Mouse (Mus musculus): ENCODE measurements around the gene Gja4. TPM values are rescaled to one million over a fixed set of nuclear protein-coding genes. Genes with fewer than 3 reads are reported as not detected.

Gja4 gene
- polyA plus RNA-seq, 1 experiment from 2014 or later: 27.6 TPM

- DNase-seq (ENCODE audit: low spot score) (no peak), ATAC-seq (replicated peaks; ENCODE audit: low FRiP score, low read depth) (no peak)
- H3K9ac ChIP-seq (ENCODE audit: low read depth, low read length): no peak overlapping the region
- no peaks in the 10 kb centered on the region for H3K36me3 ChIP-seq (ENCODE audit: insufficient read depth, low read length)
- H3K4me1 ChIP-seq (replicated peaks; ENCODE audit: insufficient read depth, low read length): no peaks in the 10 kb centered on the region
- H3K9me3 ChIP-seq (replicated peaks; ENCODE audit: low read length): no peaks in the 10 kb centered on the region
- no peak overlapping the region for H3K27ac ChIP-seq
- 55% methylated on average over 1 of the region's 1 CpGs for WGBS
- no peaks in the 10 kb centered on the region for H3K27me3 ChIP-seq (ENCODE audit: insufficient read depth, low read length)
- no peak overlapping the region for H3K4me2 ChIP-seq (ENCODE audit: low read length)
- TF ChIP-seq CTCF (IDR thresholded peaks at IDR 0.05; ENCODE audit: low read depth): no peak
- no peak overlapping the region for H3K4me3 ChIP-seq (replicated peaks; ENCODE audit: low read depth, low read length)
Observed at GRCm38 (mm10) chr4:127352594-127352993, 38.8 kb upstream of the Gja4 start.

- DNase-seq (ENCODE audit: low spot score): no peak
- Histone ChIP-seq H3K4me1 (replicated peaks; ENCODE audit: insufficient read depth, low read length) (no peaks in the 10 kb centered on the region), H3K9ac (ENCODE audit: low read depth, low read length) (no peak overlapping the region), H3K4me2 (ENCODE audit: low read length) (no peak overlapping the region), H3K27me3 (ENCODE audit: insufficient read depth, low read length) (no peaks in the 10 kb centered on the region), H3K4me3 (replicated peaks; ENCODE audit: low read depth, low read length) (no peak overlapping the region), H3K36me3 (ENCODE audit: insufficient read depth, low read length) (no peaks in the 10 kb centered on the region), H3K9me3 (replicated peaks; ENCODE audit: low read length) (no peaks in the 10 kb centered on the region), H3K27ac (no peak overlapping the region)
- TF ChIP-seq CTCF (IDR thresholded peaks at IDR 0.05; ENCODE audit: low read depth): no peak
- ATAC-seq (replicated peaks; ENCODE audit: low FRiP score, low read depth): no peak
- WGBS: 62% methylated on average over 4 of the region's 4 CpGs
Observed at GRCm38 (mm10) chr4:127349560-127350300, 35.9 kb upstream of the Gja4 start.

DNA sequence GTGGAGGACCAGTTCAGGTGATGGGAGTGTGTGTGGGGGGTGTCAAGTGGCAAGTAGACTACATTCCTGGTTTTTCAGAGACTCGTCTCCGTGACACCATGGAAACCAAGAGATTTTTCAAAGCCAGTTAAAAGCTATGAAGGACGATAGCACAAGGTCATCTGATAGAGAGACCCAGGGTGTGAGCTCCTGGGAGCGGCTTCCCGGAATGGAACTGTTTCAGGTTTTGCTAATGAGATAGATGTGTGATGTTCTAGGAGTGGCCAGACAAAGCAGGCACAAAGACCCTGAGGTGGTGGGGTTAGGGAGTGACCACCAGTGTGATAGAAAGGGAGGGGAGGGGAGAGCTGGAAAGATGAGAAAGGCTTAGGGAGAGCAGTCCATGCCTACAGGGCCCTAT, 31.2 kb upstream of the Gja4 start:
- no peaks in the 10 kb centered on the region for H3K27me3 ChIP-seq (ENCODE audit: insufficient read depth, low read length)
- no peak for DNase-seq (ENCODE audit: low spot score)
- H3K9me3 ChIP-seq (replicated peaks; ENCODE audit: low read length): no peaks in the 10 kb centered on the region
- no peak for ATAC-seq (replicated peaks; ENCODE audit: low FRiP score, low read depth)
- no peak for TF ChIP-seq CTCF (IDR thresholded peaks at IDR 0.05; ENCODE audit: low read depth)
- H3K4me1 ChIP-seq (replicated peaks; ENCODE audit: insufficient read depth, low read length): no peaks in the 10 kb centered on the region
- no peaks in the 10 kb centered on the region for H3K36me3 ChIP-seq (ENCODE audit: insufficient read depth, low read length)
- H3K4me2 ChIP-seq (ENCODE audit: low read length): no peak overlapping the region
- no peak overlapping the region for H3K4me3 ChIP-seq (replicated peaks; ENCODE audit: low read depth, low read length)
- WGBS: 84% methylated on average over 5 of the region's 5 CpGs
- no peak overlapping the region for H3K9ac ChIP-seq (ENCODE audit: low read depth, low read length)
- H3K27ac ChIP-seq: no peak overlapping the region

GRCm38 (mm10) chr4:127341372-127341771, 27.5 kb upstream of the Gja4 start:
- Histone ChIP-seq H3K27ac (no peak overlapping the region), H3K9me3 (replicated peaks; ENCODE audit: low read length) (no peaks in the 10 kb centered on the region), H3K36me3 (ENCODE audit: insufficient read depth, low read length) (no peaks in the 10 kb centered on the region), H3K9ac (ENCODE audit: low read depth, low read length) (no peak overlapping the region), H3K4me3 (replicated peaks; ENCODE audit: low read depth, low read length) (no peak overlapping the region), H3K27me3 (ENCODE audit: insufficient read depth, low read length) (no peaks in the 10 kb centered on the region), H3K4me1 (replicated peaks; ENCODE audit: insufficient read depth, low read length) (no peaks in the 10 kb centered on the region), H3K4me2 (ENCODE audit: low read length) (no peak overlapping the region)
- no peak for ATAC-seq (replicated peaks; ENCODE audit: low FRiP score, low read depth)
- DNase-seq (ENCODE audit: low spot score): no peak
- no peak for TF ChIP-seq CTCF (IDR thresholded peaks at IDR 0.05; ENCODE audit: low read depth)
- 57% methylated on average over 6 of the region's 6 CpGs for WGBS

DNA sequence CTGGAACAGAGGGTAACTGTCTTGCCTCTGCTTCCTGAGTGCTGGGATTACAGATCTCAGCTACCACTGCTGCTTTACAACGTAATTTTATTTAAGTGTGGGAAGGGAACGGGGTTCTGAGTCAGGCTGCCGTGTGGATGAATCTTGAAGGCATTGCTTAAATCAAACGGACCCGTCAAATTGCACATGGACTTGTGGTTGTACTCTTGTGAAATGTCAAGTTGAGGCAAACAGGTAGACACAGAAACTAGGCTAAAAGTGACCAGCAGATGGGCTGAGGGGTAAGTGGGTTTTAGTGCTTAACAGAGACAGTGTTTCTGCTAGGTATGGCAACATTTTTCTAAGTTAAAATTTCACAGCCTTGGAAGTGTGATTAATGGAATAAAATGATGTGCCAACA, 23.8 kb upstream of the Gja4 start:
- ATAC-seq (replicated peaks; ENCODE audit: low FRiP score, low read depth) (no peak), DNase-seq (ENCODE audit: low spot score) (no peak)
- Histone ChIP-seq H3K9ac (ENCODE audit: low read depth, low read length) (no peak overlapping the region), H3K4me3 (replicated peaks; ENCODE audit: low read depth, low read length) (no peak overlapping the region), H3K4me2 (ENCODE audit: low read length) (no peak overlapping the region), H3K9me3 (replicated peaks; ENCODE audit: low read length) (no peaks in the 10 kb centered on the region), H3K36me3 (ENCODE audit: insufficient read depth, low read length) (no peaks in the 10 kb centered on the region), H3K27ac (no peak overlapping the region), H3K27me3 (ENCODE audit: insufficient read depth, low read length) (no peaks in the 10 kb centered on the region; the same call in 1 of the 2 replicates), H3K4me1 (replicated peaks; ENCODE audit: insufficient read depth, low read length) (no peaks in the 10 kb centered on the region)
- 75% methylated on average over 5 of the region's 5 CpGs for WGBS
- TF ChIP-seq CTCF (IDR thresholded peaks at IDR 0.05; ENCODE audit: low read depth): no peak

- ATAC-seq (replicated peaks; ENCODE audit: low FRiP score, low read depth): no peak
Observed at GRCm38 (mm10) chr4:127334870-127335504, 21.1 kb upstream of the Gja4 start.

More at GRCm38 (mm10) chr4:127334870-127335504, 21.1 kb upstream of the Gja4 start:
- no peaks in the 10 kb centered on the region for H3K36me3 ChIP-seq (ENCODE audit: insufficient read depth, low read length)
- H3K27ac ChIP-seq: no peak overlapping the region
- H3K9me3 ChIP-seq (replicated peaks; ENCODE audit: low read length): no peaks in the 10 kb centered on the region
- H3K4me2 ChIP-seq (ENCODE audit: low read length): no peak overlapping the region
- peaks cover 19% of the 10 kb centered on the region; the same call in 1 of the 2 replicates for H3K27me3 ChIP-seq (ENCODE audit: insufficient read depth, low read length)
- no peaks in the 10 kb centered on the region; the same call in 1 of the 2 replicates for H3K4me1 ChIP-seq (replicated peaks; ENCODE audit: insufficient read depth, low read length)
- H3K9ac ChIP-seq (ENCODE audit: low read depth, low read length): no peak overlapping the region
- WGBS: 38% methylated on average over 5 of the region's 5 CpGs
- TF ChIP-seq CTCF (IDR thresholded peaks at IDR 0.05; ENCODE audit: low read depth): no peak
- DNase-seq (ENCODE audit: low spot score): no peak
- H3K4me3 ChIP-seq (replicated peaks; ENCODE audit: low read depth, low read length): no peak overlapping the region
